Mouse (Mus musculus): ENCODE measurements around the gene Ctdsp2.

Ctdsp2 gene

DNA sequence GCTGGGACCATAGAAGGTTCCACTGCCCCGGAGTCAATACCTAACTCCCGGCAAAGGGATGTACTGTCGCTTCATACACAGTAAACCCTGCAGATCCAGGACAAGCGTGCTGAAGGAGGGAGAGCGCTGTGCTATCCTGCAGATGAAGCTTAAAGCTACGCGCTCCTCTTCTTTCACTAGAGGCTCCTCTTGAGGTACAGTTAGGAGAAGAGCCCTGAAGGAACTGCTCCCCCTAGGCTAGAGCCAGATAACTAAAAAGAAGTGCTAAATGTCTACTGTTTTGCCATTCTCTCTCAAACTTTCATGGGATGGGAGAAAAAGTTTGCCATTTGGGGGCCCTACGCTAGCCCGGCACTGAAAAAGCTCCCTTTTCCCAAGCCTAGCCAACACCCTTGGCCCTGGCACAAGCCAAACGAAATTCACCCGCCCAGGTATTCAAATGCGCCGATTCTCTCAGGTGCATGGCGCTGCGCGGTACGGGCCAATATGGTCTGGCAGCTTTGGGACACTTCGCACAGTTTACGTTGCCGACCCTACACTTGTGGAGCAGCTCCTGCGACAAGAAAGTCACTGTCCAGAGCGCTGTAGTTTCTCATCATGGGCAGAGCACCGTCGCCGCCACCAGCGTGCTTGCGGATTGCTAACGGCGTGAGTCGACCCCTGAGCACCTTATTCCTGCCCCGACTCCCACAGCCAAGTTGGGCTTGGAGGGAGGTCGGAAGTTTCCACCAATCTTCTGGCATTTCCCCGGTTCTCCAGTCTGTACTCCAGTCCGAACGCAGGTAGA, 70.3 kb downstream of the Ctdsp2 start:
- no peak for DNase-seq

All from kidney, adult 8-10 months (tissue).